Mouse (Mus musculus): ENCODE measurements at regions not wholly inside any gene's neighbourhood (a gene's known extent, or its start where the extent isn't known, plus 50 kb on each side); places are given as distances from the start of the nearest gene placed in this dataset.
A peak's percentile ranks its signal among the peaks of the same experiment; 100 is the strongest.

- WGBS: 60% methylated on average over 5 of the region's 5 CpGs
- no peak overlapping the region for H3K27ac ChIP-seq (replicated peaks; ENCODE audit: low read depth, low read length)
- DNase-seq (ENCODE audit: low spot score): no peak
Measured at GRCm38 (mm10) chr16:29725153-29725552, 146.0 kb downstream of the Opa1 start.

GRCm38 (mm10) chr16:29725563-29725962, 146.4 kb downstream of the Opa1 start:
- ATAC-seq (ENCODE audit: low read depth) (0 out of 2 replicates have a peak, but pooled peaks have one; percentile 27), DNase-seq (ENCODE audit: low spot score) (no peak)
- H3K4me2 ChIP-seq (ENCODE audit: low read depth, low read length): no peak overlapping the region
- no peak overlapping the region for H3K27ac ChIP-seq (replicated peaks; ENCODE audit: low read depth, low read length)
- WGBS: 63% methylated on average over 4 of the region's 4 CpGs
- H3K4me3 ChIP-seq (ENCODE audit: low read depth, low read length): no peak overlapping the region
- H3K27me3 ChIP-seq (replicated peaks; ENCODE audit: control insufficient read depth, insufficient read depth, low read length): peaks cover 9% of the 10 kb centered on the region; the same call in 1 of the 2 replicates
- no peaks in the 10 kb centered on the region for H3K9me3 ChIP-seq (ENCODE audit: control insufficient read depth, low read length)
- H3K36me3 ChIP-seq (ENCODE audit: control insufficient read depth, insufficient read depth, low read length): no peaks in the 10 kb centered on the region
- peaks cover 19% of the 10 kb centered on the region for H3K4me1 ChIP-seq (ENCODE audit: control insufficient read depth, insufficient read depth, low read length)
- no peak overlapping the region for H3K9ac ChIP-seq (ENCODE audit: low read depth, low read length)

More at GRCm38 (mm10) chr16:29725153-29725552, 146.0 kb downstream of the Opa1 start:
- Histone ChIP-seq H3K9ac (ENCODE audit: low read depth, low read length) (no peak overlapping the region), H3K36me3 (ENCODE audit: control insufficient read depth, insufficient read depth, low read length) (no peaks in the 10 kb centered on the region), H3K27me3 (replicated peaks; ENCODE audit: control insufficient read depth, insufficient read depth, low read length) (peaks cover 9% of the 10 kb centered on the region; the same call in 1 of the 2 replicates), H3K4me2 (ENCODE audit: low read depth, low read length) (no peak overlapping the region), H3K9me3 (ENCODE audit: control insufficient read depth, low read length) (no peaks in the 10 kb centered on the region), H3K4me3 (ENCODE audit: low read depth, low read length) (no peak overlapping the region), H3K4me1 (ENCODE audit: control insufficient read depth, insufficient read depth, low read length) (peaks cover 20% of the 10 kb centered on the region)
- no peak for ATAC-seq (ENCODE audit: low read depth)

- 77% methylated on average over 7 of the region's 7 CpGs for WGBS
Measured at GRCm38 (mm10) chr16:29727397-29727796, 148.3 kb downstream of the Opa1 start.

GRCm38 (mm10) chr16:29728769-29729481, 149.8 kb downstream of the Opa1 start:
- 0 out of 2 replicates have a peak, but pooled peaks cover 19% of the 10 kb centered on the region for H3K27me3 ChIP-seq (replicated peaks; ENCODE audit: control insufficient read depth, insufficient read depth, low read length)
- H3K4me2 ChIP-seq (ENCODE audit: low read depth, low read length): no peak overlapping the region
- no peaks in the 10 kb centered on the region for H3K36me3 ChIP-seq (ENCODE audit: control insufficient read depth, insufficient read depth, low read length)
- ATAC-seq (ENCODE audit: low read depth) (peak; percentile 41; the same call in 1 of the 2 replicates), DNase-seq (ENCODE audit: low spot score) (peak; percentile 71)
- no peak overlapping the region for H3K4me3 ChIP-seq (ENCODE audit: low read depth, low read length)
- H3K9me3 ChIP-seq (ENCODE audit: control insufficient read depth, low read length): no peaks in the 10 kb centered on the region
- H3K27ac ChIP-seq (replicated peaks; ENCODE audit: low read depth, low read length): no peak overlapping the region
- WGBS: 17% methylated on average over 10 of the region's 10 CpGs
- H3K9ac ChIP-seq (ENCODE audit: low read depth, low read length): no peak overlapping the region
- peaks cover 18% of the 10 kb centered on the region; the same call in 1 of the 2 replicates for H3K4me1 ChIP-seq (ENCODE audit: control insufficient read depth, insufficient read depth, low read length)

More at GRCm38 (mm10) chr16:29727397-29727796, 148.3 kb downstream of the Opa1 start:
- Histone ChIP-seq H3K9ac (ENCODE audit: low read depth, low read length) (no peak overlapping the region), H3K36me3 (ENCODE audit: control insufficient read depth, insufficient read depth, low read length) (no peaks in the 10 kb centered on the region), H3K9me3 (ENCODE audit: control insufficient read depth, low read length) (no peaks in the 10 kb centered on the region), H3K27me3 (replicated peaks; ENCODE audit: control insufficient read depth, insufficient read depth, low read length) (0 out of 2 replicates have a peak, but pooled peaks cover 19% of the 10 kb centered on the region), H3K27ac (replicated peaks; ENCODE audit: low read depth, low read length) (no peak overlapping the region), H3K4me1 (ENCODE audit: control insufficient read depth, insufficient read depth, low read length) (peaks cover 15% of the 10 kb centered on the region; the same call in 1 of the 2 replicates), H3K4me3 (ENCODE audit: low read depth, low read length) (no peak overlapping the region), H3K4me2 (ENCODE audit: low read depth, low read length) (no peak overlapping the region)
- DNase-seq (ENCODE audit: low spot score) (no peak), ATAC-seq (ENCODE audit: low read depth) (no peak)

GRCm38 (mm10) chr16:29730010-29730409, 150.9 kb downstream of the Opa1 start:
- no peak overlapping the region for H3K9ac ChIP-seq (ENCODE audit: low read depth, low read length)
- H3K27ac ChIP-seq (replicated peaks; ENCODE audit: low read depth, low read length): no peak overlapping the region
- no peak overlapping the region for H3K4me3 ChIP-seq (ENCODE audit: low read depth, low read length)
- H3K9me3 ChIP-seq (ENCODE audit: control insufficient read depth, low read length): no peaks in the 10 kb centered on the region
- WGBS: 22% methylated on average over 5 of the region's 5 CpGs
- H3K4me1 ChIP-seq (ENCODE audit: control insufficient read depth, insufficient read depth, low read length): peaks cover 26% of the 10 kb centered on the region
- DNase-seq (ENCODE audit: low spot score) (no peak), ATAC-seq (ENCODE audit: low read depth) (no peak)
- H3K27me3 ChIP-seq (replicated peaks; ENCODE audit: control insufficient read depth, insufficient read depth, low read length): 0 out of 2 replicates have a peak, but pooled peaks cover 19% of the 10 kb centered on the region
- no peaks in the 10 kb centered on the region for H3K36me3 ChIP-seq (ENCODE audit: control insufficient read depth, insufficient read depth, low read length)
- H3K4me2 ChIP-seq (ENCODE audit: low read depth, low read length): no peak overlapping the region

GRCm38 (mm10) chr16:29732889-29733288, 153.8 kb downstream of the Opa1 start:
- H3K9me3 ChIP-seq (ENCODE audit: control insufficient read depth, low read length): no peaks in the 10 kb centered on the region
- ATAC-seq (ENCODE audit: low read depth) (no peak), DNase-seq (ENCODE audit: low spot score) (no peak)
- no peak overlapping the region for H3K9ac ChIP-seq (ENCODE audit: low read depth, low read length)
- H3K27ac ChIP-seq (replicated peaks; ENCODE audit: low read depth, low read length): no peak overlapping the region
- 36% methylated on average over 1 of the region's 1 CpGs for WGBS
- H3K4me1 ChIP-seq (ENCODE audit: control insufficient read depth, insufficient read depth, low read length): peaks cover 40% of the 10 kb centered on the region
- H3K4me2 ChIP-seq (ENCODE audit: low read depth, low read length): no peak overlapping the region
- H3K4me3 ChIP-seq (ENCODE audit: low read depth, low read length): no peak overlapping the region
- 0 out of 2 replicates have a peak, but pooled peaks cover 11% of the 10 kb centered on the region for H3K27me3 ChIP-seq (replicated peaks; ENCODE audit: control insufficient read depth, insufficient read depth, low read length)
- H3K36me3 ChIP-seq (ENCODE audit: control insufficient read depth, insufficient read depth, low read length): no peaks in the 10 kb centered on the region

- 45% methylated on average over 10 of the region's 10 CpGs for WGBS
- no peak for DNase-seq (ENCODE audit: low spot score)
Measured at GRCm38 (mm10) chr16:29733847-29734246, 154.7 kb downstream of the Opa1 start.

GRCm38 (mm10) chr16:29734324-29734723, 155.2 kb downstream of the Opa1 start:
- ATAC-seq (ENCODE audit: low read depth) (peak; percentile 65), DNase-seq (ENCODE audit: low spot score) (peak; percentile 93)
- 7% methylated on average over 1 of the region's 1 CpGs for WGBS
- H3K27me3 ChIP-seq (replicated peaks; ENCODE audit: control insufficient read depth, insufficient read depth, low read length): 0 out of 2 replicates have a peak, but pooled peaks cover 10% of the 10 kb centered on the region
- H3K36me3 ChIP-seq (ENCODE audit: control insufficient read depth, insufficient read depth, low read length): no peaks in the 10 kb centered on the region
- H3K27ac ChIP-seq (replicated peaks; ENCODE audit: low read depth, low read length): peak overlapping the region; percentile 65
- H3K4me3 ChIP-seq (ENCODE audit: low read depth, low read length): no peak overlapping the region
- H3K9me3 ChIP-seq (ENCODE audit: control insufficient read depth, low read length): no peaks in the 10 kb centered on the region
- no peak overlapping the region for H3K9ac ChIP-seq (ENCODE audit: low read depth, low read length)
- H3K4me2 ChIP-seq (ENCODE audit: low read depth, low read length): peak overlapping the region; percentile 44; the same call in 1 of the 2 replicates
- H3K4me1 ChIP-seq (ENCODE audit: control insufficient read depth, insufficient read depth, low read length): peaks cover 37% of the 10 kb centered on the region

More at GRCm38 (mm10) chr16:29733847-29734246, 154.7 kb downstream of the Opa1 start:
- Histone ChIP-seq H3K4me3 (ENCODE audit: low read depth, low read length) (no peak overlapping the region), H3K27me3 (replicated peaks; ENCODE audit: control insufficient read depth, insufficient read depth, low read length) (0 out of 2 replicates have a peak, but pooled peaks cover 10% of the 10 kb centered on the region), H3K36me3 (ENCODE audit: control insufficient read depth, insufficient read depth, low read length) (no peaks in the 10 kb centered on the region), H3K27ac (replicated peaks; ENCODE audit: low read depth, low read length) (no peak overlapping the region), H3K9me3 (ENCODE audit: control insufficient read depth, low read length) (no peaks in the 10 kb centered on the region), H3K9ac (ENCODE audit: low read depth, low read length) (no peak overlapping the region), H3K4me2 (ENCODE audit: low read depth, low read length) (no peak overlapping the region), H3K4me1 (ENCODE audit: control insufficient read depth, insufficient read depth, low read length) (peaks cover 40% of the 10 kb centered on the region)
- ATAC-seq (ENCODE audit: low read depth): no peak

Data from embryonic facial prominence, embryonic 14.5 days (tissue).